Mouse (Mus musculus) testis, adult 2 months (tissue): ENCODE data around the gene Tgm5.

Source experiments
- CTCF ChIP-seq: fragments of 200-500 bp; IDR thresholded peaks from 2 replicates; pipeline ENCODE4 v1.5.1; 2012; ENCODE audit warnings: low read depth, mild to moderate bottlenecking, inconsistent platforms, low read length, moderate library complexity; ENCODE audit not compliant: control insufficient read depth, insufficient read depth, insufficient replicate concordance
- POLR2A ChIP-seq: fragments of 200-500 bp; IDR thresholded peaks from 2 replicates; pipeline ENCODE4 v1.6.1; 2012; ENCODE audit warnings: low read depth, mild to moderate bottlenecking, inconsistent platforms, low read length, moderate library complexity; ENCODE audit not compliant: control insufficient read depth

DNA sequence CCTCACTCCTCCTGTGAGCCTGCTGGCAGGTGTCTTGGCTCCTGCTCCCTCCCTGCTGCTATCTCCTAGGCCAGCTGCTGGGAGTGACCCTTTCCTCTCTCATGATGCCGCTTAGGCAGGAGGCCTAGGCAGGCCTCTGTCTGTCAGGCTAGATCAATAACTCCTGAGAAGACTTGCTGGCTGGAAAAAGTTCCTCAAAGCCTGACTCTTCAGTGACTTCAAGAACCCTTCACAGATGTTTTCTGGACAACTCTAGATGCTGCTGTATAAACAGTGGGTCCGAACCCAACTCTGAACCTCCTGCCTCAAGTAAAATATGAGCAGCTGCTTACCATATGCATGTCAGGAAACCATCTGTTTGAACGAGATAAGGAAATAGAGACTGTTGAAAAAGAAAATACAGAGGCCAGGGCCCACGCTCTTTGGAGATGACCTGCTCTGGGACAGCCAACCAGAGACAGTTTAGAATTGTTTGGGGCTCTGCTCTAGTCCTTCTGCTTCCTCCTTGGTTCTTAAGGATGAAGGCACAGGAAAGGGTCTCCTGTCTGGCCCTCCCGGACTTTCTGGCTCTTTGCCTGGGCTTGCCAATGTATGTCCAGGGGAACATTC is 48.8 kb downstream of the Tgm5 start, which contains the start of gene Epb42:
- TF ChIP-seq POLR2A (no peak), CTCF (no peak)
